Mouse (Mus musculus) neural tube, embryonic 15.5 days (tissue): ENCODE results near the gene 6030408B16Rik. TPM values are rescaled to one million over a fixed set of nuclear protein-coding genes. Genes with fewer than 3 reads are reported as not detected.

Experiments
- ATAC-seq: fragments of 200-750 bp; cut with Nextera tagmentation; 2 replicates; pipeline ENCODE4 v1.8.0; 2017; ENCODE audit warnings: mild to moderate bottlenecking, moderate TSS enrichment, moderate library complexity; ENCODE audit not compliant: low FRiP score
- H3K27ac ChIP-seq: fragments of 300-500 bp; sonication (generic); replicated peaks from 2 replicates; pipeline ENCODE4 v1.5.1; 2015; ENCODE audit warnings: mild to moderate bottlenecking, inconsistent platforms
- H3K27me3 ChIP-seq: fragments of 300-500 bp; sonication (generic); replicated peaks from 2 replicates; pipeline ENCODE4 v1.6.1; 2015; ENCODE audit warnings: inconsistent platforms
- H3K36me3 ChIP-seq: fragments of 300-500 bp; sonication (generic); 2 replicates; pipeline ENCODE4 v1.6.1; 2015; ENCODE audit warnings: inconsistent platforms
- H3K4me1 ChIP-seq: fragments of 300-500 bp; sonication (generic); 2 replicates; pipeline ENCODE4 v1.6.1; 2015; ENCODE audit warnings: inconsistent platforms
- H3K4me2 ChIP-seq: fragments of 300-500 bp; sonication (generic); 2 replicates; pipeline ENCODE4 v1.6.1; 2015; ENCODE audit warnings: inconsistent platforms, mild to moderate bottlenecking, moderate library complexity
- H3K4me3 ChIP-seq: fragments of 300-500 bp; sonication (generic); replicated peaks from 2 replicates; pipeline ENCODE4 v1.5.1; 2015; ENCODE audit warnings: mild to moderate bottlenecking, inconsistent platforms
- H3K9ac ChIP-seq: fragments of 300-500 bp; sonication (generic); replicated peaks from 2 replicates; pipeline ENCODE4 v1.6.1; 2015; ENCODE audit warnings: mild to moderate bottlenecking, inconsistent platforms
- H3K9me3 ChIP-seq: fragments of 300-500 bp; sonication (generic); replicated peaks from 2 replicates; pipeline ENCODE4 v1.6.1; 2016; ENCODE audit warnings: inconsistent platforms
- WGBS: fragments of 180-500 bp; shearing (Covaris S2); methylation state at CpG from one replicate; pipeline ENCODE4 v1.1.7; 2015; ENCODE audit warnings: mixed read lengths; 5-methylcytosine and 5-hydroxymethylcytosine counted together
- polyA plus RNA-seq: library from polyadenylated mRNA; unstranded; fragments of >200 nt; fragmentation: Nextera tagmentation; extraction: Ambion mirVana; gene quantifications from 2 replicates; pipeline ENCODE4 v1.2.1, GENCODE M21; 2015

6030408B16Rik gene
- polyA plus RNA-seq, 1 experiment from 2014 or later = 0.44 TPM

GRCm38 (mm10) chr15:101255842-101256462 lies 37.1 kb upstream of the 6030408B16Rik start:
- no peaks in the 10 kb centered on the region for H3K9me3 ChIP-seq
- H3K9ac ChIP-seq = no peak overlapping the region
- H3K4me2 ChIP-seq = no peak overlapping the region
- H3K27me3 ChIP-seq = no peaks in the 10 kb centered on the region
- no peak overlapping the region for H3K4me3 ChIP-seq
- peaks cover 16% of the 10 kb centered on the region for H3K4me1 ChIP-seq
- no peak overlapping the region for H3K27ac ChIP-seq
- H3K36me3 ChIP-seq = no peaks in the 10 kb centered on the region
- ATAC-seq = no peak
- 85% methylated on average over 7 of the region's 7 CpGs for WGBS

- ATAC-seq = no peak
- H3K27ac ChIP-seq = no peak overlapping the region
- H3K9ac ChIP-seq = no peak overlapping the region
- H3K27me3 ChIP-seq = no peaks in the 10 kb centered on the region
- 85% methylated on average over 14 of the region's 14 CpGs for WGBS
- H3K4me2 ChIP-seq = no peak overlapping the region
- H3K36me3 ChIP-seq = no peaks in the 10 kb centered on the region
- no peak overlapping the region for H3K4me3 ChIP-seq
- H3K9me3 ChIP-seq = no peaks in the 10 kb centered on the region
- peaks cover 16% of the 10 kb centered on the region for H3K4me1 ChIP-seq
Measured at GRCm38 (mm10) chr15:101256463-101257206, 36.4 kb upstream of the 6030408B16Rik start.

GRCm38 (mm10) chr15:101258420-101258819 lies 34.6 kb upstream of the 6030408B16Rik start:
- no peaks in the 10 kb centered on the region for H3K9me3 ChIP-seq
- ATAC-seq = no peak

GRCm38 (mm10) chr15:101259922-101260321 lies 33.1 kb upstream of the 6030408B16Rik start:
- no peaks in the 10 kb centered on the region for H3K36me3 ChIP-seq
- WGBS = 70% methylated on average over 3 of the region's 3 CpGs

More at GRCm38 (mm10) chr15:101258420-101258819, 34.6 kb upstream of the 6030408B16Rik start:
- 88% methylated on average over 11 of the region's 11 CpGs for WGBS
- Histone ChIP-seq H3K27ac (no peak overlapping the region), H3K4me3 (no peak overlapping the region), H3K36me3 (no peaks in the 10 kb centered on the region), H3K9ac (no peak overlapping the region), H3K27me3 (no peaks in the 10 kb centered on the region), H3K4me2 (no peak overlapping the region), H3K4me1 (peaks cover 16% of the 10 kb centered on the region)

GRCm38 (mm10) chr15:101260387-101260786 lies 32.6 kb upstream of the 6030408B16Rik start:
- H3K27me3 ChIP-seq = peaks cover 10% of the 10 kb centered on the region
- H3K4me2 ChIP-seq = no peak overlapping the region
- no peak for ATAC-seq
- H3K4me3 ChIP-seq = no peak overlapping the region
- H3K9ac ChIP-seq = no peak overlapping the region
- WGBS = 60% methylated on average over 10 of the region's 10 CpGs
- no peaks in the 10 kb centered on the region for H3K9me3 ChIP-seq
- no peaks in the 10 kb centered on the region for H3K36me3 ChIP-seq
- no peak overlapping the region for H3K27ac ChIP-seq
- peaks cover 4% of the 10 kb centered on the region; the same call in 1 of the 2 replicates for H3K4me1 ChIP-seq

More at GRCm38 (mm10) chr15:101259922-101260321, 33.1 kb upstream of the 6030408B16Rik start:
- Histone ChIP-seq H3K27ac (no peak overlapping the region), H3K9ac (no peak overlapping the region), H3K4me2 (no peak overlapping the region), H3K27me3 (peaks cover 6% of the 10 kb centered on the region), H3K9me3 (no peaks in the 10 kb centered on the region), H3K4me1 (peaks cover 5% of the 10 kb centered on the region), H3K4me3 (no peak overlapping the region)
- ATAC-seq = no peak

GRCm38 (mm10) chr15:101260874-101261622 lies 32.0 kb upstream of the 6030408B16Rik start:
- Histone ChIP-seq H3K4me3 (no peak overlapping the region), H3K4me1 (peaks cover 10% of the 10 kb centered on the region), H3K4me2 (no peak overlapping the region), H3K27ac (0 out of 2 replicates have a peak overlapping the region, but pooled peaks have one; percentile 35), H3K27me3 (peaks cover 17% of the 10 kb centered on the region), H3K36me3 (no peaks in the 10 kb centered on the region), H3K9ac (no peak overlapping the region), H3K9me3 (no peaks in the 10 kb centered on the region)
- 71% methylated on average over 13 of the region's 13 CpGs for WGBS
- no peak for ATAC-seq

- H3K36me3 ChIP-seq = no peaks in the 10 kb centered on the region
- H3K4me2 ChIP-seq = no peak overlapping the region
- H3K4me1 ChIP-seq = peaks cover 21% of the 10 kb centered on the region
- no peak for ATAC-seq
- WGBS = 74% methylated on average over 5 of the region's 5 CpGs
- no peaks in the 10 kb centered on the region for H3K9me3 ChIP-seq
- peaks cover 27% of the 10 kb centered on the region for H3K27me3 ChIP-seq
- H3K4me3 ChIP-seq = no peak overlapping the region
- no peak overlapping the region for H3K9ac ChIP-seq
- H3K27ac ChIP-seq = no peak overlapping the region
Measured at GRCm38 (mm10) chr15:101262502-101262901, 30.5 kb upstream of the 6030408B16Rik start.

- peaks cover 34% of the 10 kb centered on the region for H3K27me3 ChIP-seq
- H3K36me3 ChIP-seq = no peaks in the 10 kb centered on the region
- H3K9ac ChIP-seq = peak overlapping the region; percentile 58
- H3K27ac ChIP-seq = 0 out of 2 replicates have a peak overlapping the region, but pooled peaks have one; percentile 14
- under 1% methylated on average over 56 of the region's 57 CpGs for WGBS
- no peaks in the 10 kb centered on the region for H3K9me3 ChIP-seq
- H3K4me2 ChIP-seq = peak overlapping the region; percentile 88
- peak overlapping the region; percentile 45 for H3K4me3 ChIP-seq
- ATAC-seq = peak; percentile 77
- H3K4me1 ChIP-seq = peaks cover 18% of the 10 kb centered on the region
Measured at GRCm38 (mm10) chr15:101266132-101266963, 26.7 kb upstream of the 6030408B16Rik start.

GRCm38 (mm10) chr15:101267053-101268032 lies 25.7 kb upstream of the 6030408B16Rik start:
- H3K36me3 ChIP-seq = peaks cover 8% of the 10 kb centered on the region; the same call in 1 of the 2 replicates
- peaks cover 34% of the 10 kb centered on the region for H3K27me3 ChIP-seq
- 0 out of 2 replicates have a peak, but pooled peaks have one; percentile 26 for ATAC-seq
- 7% methylated on average over 25 of the region's 25 CpGs for WGBS
- H3K4me2 ChIP-seq = peak overlapping the region; percentile 88
- peaks cover 18% of the 10 kb centered on the region for H3K4me1 ChIP-seq
- H3K4me3 ChIP-seq = peak overlapping the region; percentile 45
- H3K9ac ChIP-seq = peak overlapping the region; percentile 58
- no peaks in the 10 kb centered on the region for H3K9me3 ChIP-seq
- H3K27ac ChIP-seq = 0 out of 2 replicates have a peak overlapping the region, but pooled peaks have one; percentile 14
